Mouse (Mus musculus) T-helper 17 cell (primary cell): ENCODE data around the gene Igbp1b.

Experiments
- in situ Hi-C, 2 experiments: fragments of 300-600 bp; cut with MboI, MseI; formaldehyde crosslinking; loops; 1 replicate in 1 of 2; 2 replicates in 1 of 2; pipeline ENCODE4 v1.15.1; 2025; ENCODE audit warnings: high pct_unique_total_duplicates in 2 of 2

Igbp1b gene

DNA sequence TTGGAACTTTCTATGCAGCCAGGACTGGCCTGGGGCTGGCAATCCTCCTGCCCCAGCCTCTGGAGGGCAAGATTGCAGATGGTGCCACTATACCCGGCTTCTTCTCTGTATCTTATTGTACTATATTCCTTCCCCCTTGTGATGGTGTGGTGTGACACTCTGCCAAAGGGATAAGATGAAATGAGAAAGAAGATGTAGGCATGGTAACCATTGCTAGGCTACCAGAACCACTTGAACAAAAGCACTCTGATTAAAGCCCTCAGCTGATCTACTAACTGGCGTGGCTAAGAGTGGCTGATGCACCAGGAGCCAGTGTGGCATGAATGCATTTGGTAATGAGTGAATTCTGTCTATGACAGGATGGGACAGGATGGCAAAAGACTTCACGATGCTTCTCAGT is at the start of gene Igbp1b:
TSS of gene Igbp1b (minus strand) at position 29 of the 400 bp plus-strand sequence.
- in situ Hi-C loops = no loop called here

DNA sequence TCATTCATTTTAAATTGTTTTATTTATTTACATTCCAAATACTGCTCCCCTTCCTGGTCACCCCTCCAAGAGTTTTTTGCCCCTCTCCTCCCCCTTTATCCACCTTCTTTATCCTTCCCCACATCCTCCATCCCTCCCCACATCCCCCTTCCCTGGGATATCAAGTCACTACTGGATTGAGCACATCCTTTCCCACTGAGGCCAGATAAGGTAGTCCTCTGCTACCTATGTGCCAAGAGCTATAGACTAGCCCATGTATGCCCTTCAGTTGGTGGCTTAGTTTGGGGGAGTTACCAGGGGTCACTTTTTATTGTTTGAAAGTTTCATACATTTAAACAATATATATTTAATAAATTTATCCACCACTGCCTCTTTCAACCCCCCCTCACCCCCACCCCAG is 24.6 kb upstream of the Igbp1b start:
- in situ Hi-C loops = no loop called here

DNA sequence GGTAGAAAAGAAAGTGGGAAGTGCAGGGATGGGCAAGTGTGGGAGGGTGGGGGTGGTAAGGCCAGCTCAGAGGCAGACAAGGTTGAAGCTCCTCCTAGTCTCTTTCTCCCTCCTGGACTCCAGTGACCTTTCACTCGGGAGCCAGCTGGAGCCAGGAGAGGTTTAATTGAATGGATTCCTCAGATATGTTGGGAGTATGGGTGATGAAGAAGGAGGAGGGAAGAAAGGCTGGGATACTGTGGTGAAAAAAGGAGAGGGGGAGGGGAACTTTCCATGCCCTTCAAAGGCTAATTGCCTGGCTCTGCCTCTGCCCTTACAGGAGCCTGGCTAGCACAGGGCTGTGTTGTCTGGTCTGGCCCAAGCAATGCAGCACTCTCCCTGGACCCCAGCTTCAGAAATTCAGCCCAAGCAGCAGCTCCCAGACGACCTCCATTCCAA is 14.4 kb upstream of the Igbp1b start:
- in situ Hi-C loops = no loop called here

DNA sequence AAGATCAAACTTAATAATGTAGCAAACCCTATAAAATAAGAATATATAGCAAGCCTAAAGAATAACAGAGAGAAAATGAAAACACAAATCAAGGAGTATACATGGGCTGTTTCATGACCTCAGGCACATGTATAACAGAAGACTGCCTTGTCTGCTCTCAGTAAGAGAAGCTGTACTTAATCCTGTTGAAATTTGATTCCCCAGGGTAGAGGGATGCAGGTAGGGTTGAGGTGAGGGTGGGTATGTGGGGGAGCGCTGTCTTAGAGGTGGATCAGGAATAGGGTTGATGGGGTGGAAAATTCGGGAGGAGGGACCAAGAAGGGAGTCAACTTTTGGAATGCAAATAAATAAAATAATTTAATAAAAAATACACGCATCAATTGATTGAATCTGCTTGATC is 7.1 kb upstream of the Igbp1b start:
- in situ Hi-C loops = no loop called here

DNA sequence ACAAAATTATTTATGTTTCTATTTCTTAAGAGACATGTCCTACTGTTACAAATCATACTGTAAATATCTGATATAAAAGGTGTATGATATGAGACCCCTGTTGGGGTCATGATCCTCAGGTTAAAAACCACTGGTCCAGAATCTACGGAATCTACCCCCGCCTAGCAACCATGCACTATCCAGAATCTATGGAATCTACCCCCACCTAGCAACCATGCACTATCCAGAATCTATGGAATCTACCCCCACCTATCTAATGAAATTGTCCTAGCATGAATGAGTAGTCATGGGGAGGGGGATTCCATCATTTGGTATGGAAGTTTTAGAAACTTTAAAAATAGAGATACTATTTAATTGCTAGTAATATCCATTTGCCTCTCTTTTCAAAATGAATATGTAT is 12.7 kb downstream of the Igbp1b start:
- in situ Hi-C loops = no loop called here

DNA sequence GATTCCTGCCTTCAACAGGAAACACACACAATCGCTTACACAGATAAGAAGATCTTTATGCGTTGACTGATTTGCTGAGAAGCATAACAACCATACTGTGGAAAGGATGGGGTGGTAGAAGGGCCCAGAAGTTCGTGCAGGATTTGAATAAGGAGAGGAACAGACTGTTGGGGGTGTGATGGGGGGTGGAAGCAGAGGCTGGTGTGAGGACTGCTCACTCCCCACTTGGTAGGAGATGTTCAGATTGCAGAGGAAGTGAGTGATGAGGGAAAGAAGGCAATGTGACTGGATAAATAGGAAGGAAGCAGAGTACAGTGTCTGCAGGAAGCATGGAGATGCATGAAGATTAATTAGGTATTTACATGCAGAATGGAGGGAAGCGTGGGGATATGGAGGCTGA is 19.0 kb downstream of the Igbp1b start:
- in situ Hi-C loops = no loop called here

DNA sequence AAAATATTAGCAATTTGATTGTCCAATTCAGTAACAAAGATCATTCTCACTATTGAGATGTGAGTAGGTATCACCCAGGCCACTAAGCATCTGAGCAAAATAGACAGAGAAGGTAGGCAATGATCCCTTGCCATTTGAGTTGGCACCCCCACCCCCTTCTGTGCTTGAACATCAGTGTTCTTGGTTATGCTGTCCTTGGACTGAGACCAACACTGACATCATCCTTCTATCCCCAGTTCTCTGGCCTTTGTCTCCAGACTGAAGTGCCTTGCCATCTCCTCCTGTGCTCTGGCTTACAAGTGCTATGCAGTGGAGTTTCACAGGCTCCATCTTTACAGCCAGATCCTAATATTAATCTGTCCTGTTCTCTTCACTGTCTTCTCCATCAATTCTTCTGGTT is 37.6 kb downstream of the Igbp1b start:
- in situ Hi-C loops = no loop called here

DNA sequence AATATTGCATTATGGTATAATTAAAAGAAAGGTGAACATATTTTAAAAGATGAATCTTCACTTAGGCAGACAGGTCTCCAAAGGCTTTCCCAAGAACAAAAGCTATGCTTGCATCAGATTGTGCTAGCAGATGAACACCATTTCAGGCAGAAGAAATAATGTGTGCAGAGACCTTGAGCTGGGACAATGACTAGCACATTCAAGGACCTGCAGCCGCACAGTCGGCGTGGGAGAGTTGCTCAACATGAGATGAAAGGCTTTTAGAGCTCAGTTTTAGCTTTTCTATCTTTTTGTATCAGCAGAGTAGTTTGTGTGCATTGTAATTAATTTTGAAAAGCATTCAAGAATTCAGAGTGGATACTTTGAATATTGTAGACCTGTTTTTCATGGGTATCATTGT is 39.9 kb downstream of the Igbp1b start:
- in situ Hi-C loops = loop anchor here in 1 of 2 experiments (10.0 kb wide), 1 partner anchor 596 kb away; no protein-coding TSS in a partner anchor
